10 mouse cellular contexts compared by ENCODE assay signal in genomic region chr6:31373084-31373673, GRCm38 (mm10).
"Had no signal": no experiment of that assay in that cellular context is flagged by ENCODE, and none has a peak within 500 bp of the region (broad histone marks: within the 10 kb centered on the region; RNA-seq: fewer than 3 reads in every experiment).

No protein-coding gene starts in this region.

- H3K9ac ChIP-seq: limb, embryonic 15.5 days; liver, embryonic 12.5 days; lung, embryonic 14.5 days; midbrain, embryonic 13.5 days; neural tube, embryonic 12.5 days had no signal

- H3K36me3 ChIP-seq: limb, embryonic 15.5 days; liver, embryonic 12.5 days; midbrain, embryonic 13.5 days; neural tube, embryonic 12.5 days had no signal

- H3K9me3 ChIP-seq: limb, embryonic 15.5 days; liver, embryonic 12.5 days; midbrain, embryonic 13.5 days; neural tube, embryonic 12.5 days had no signal

- H3K27ac ChIP-seq: limb, embryonic 15.5 days; liver, embryonic 12.5 days; macrophage; midbrain, embryonic 13.5 days; neural tube, embryonic 12.5 days; stomach, postnatal 0 days had no signal

- H3K27me3 ChIP-seq: limb, embryonic 15.5 days; liver, embryonic 12.5 days; midbrain, embryonic 13.5 days; neural tube, embryonic 12.5 days had no signal

- H3K4me1 ChIP-seq: limb, embryonic 15.5 days; liver, embryonic 12.5 days; neural tube, embryonic 12.5 days had no signal

- H3K4me3 ChIP-seq: limb, embryonic 15.5 days; liver, embryonic 12.5 days; midbrain, embryonic 13.5 days; neural tube, embryonic 12.5 days had no signal

- ATAC-seq: liver, embryonic 12.5 days; midbrain, embryonic 13.5 days had no signal

- DNase-seq: lung, embryonic 14.5 days; lung, postnatal 10 days; right cerebral cortex, postnatal 14 days; thymus, postnatal 4 days had no signal
